Mouse (Mus musculus): ENCODE data around the gene Sidt2.
A peak's percentile ranks its signal among the peaks of the same experiment; 100 is the strongest.

Gene Sidt2

GRCm38 (mm10) chr9:45955107-45955963, at the start of gene Sidt2:
TSS of gene Sidt2 (minus strand) at chr9:45955258.
- DNase-seq (ENCODE audit: low spot score), result peak; percentile 82

GRCm38 (mm10) chr9:46004529-46004928, 49.5 kb upstream of the Sidt2 start:
- DNase-seq (ENCODE audit: low spot score), result no peak

DNA sequence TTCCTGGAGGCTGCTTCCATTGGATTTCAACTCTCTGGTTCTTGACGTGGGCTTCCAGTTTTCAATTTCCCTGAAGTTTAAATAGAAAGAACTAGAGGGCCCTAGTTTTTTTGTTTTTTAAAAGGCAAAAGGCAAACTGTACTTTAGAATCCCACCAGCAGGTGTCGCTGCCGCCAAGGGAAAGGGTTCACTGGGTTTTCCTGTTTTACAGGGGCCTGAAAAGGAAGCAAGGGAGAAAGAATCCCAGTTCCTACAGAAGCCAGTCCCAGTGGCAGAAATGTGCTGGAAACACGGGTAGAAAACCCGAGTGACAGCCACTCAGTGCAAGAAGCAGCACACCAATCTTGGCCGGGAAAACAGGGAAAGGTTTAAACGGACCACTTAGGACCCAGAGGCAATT, 48.7 kb upstream of the Sidt2 start:
- no peak for DNase-seq (ENCODE audit: low spot score)

- DNase-seq (ENCODE audit: low spot score), result no peak
Observed at GRCm38 (mm10) chr9:45999009-45999408, 44.0 kb upstream of the Sidt2 start.

DNA sequence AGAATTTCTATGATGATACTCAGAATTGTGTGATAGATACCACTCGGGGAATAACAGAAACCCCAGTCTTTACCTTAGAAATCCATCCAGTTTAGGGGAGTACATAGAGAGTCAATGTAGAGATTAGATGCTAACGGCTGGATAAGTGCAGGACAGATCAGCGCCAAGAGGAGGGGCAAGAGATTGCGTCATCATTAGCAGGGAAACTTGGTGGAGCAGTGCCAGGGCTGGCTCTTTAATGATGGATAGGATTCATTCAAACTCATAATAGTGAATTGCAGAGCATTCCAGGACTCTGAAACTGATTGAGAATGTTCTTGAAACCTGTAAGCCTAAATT, 30.1 kb upstream of the Sidt2 start:
- DNase-seq (ENCODE audit: low spot score), result peak; percentile 31

DNA sequence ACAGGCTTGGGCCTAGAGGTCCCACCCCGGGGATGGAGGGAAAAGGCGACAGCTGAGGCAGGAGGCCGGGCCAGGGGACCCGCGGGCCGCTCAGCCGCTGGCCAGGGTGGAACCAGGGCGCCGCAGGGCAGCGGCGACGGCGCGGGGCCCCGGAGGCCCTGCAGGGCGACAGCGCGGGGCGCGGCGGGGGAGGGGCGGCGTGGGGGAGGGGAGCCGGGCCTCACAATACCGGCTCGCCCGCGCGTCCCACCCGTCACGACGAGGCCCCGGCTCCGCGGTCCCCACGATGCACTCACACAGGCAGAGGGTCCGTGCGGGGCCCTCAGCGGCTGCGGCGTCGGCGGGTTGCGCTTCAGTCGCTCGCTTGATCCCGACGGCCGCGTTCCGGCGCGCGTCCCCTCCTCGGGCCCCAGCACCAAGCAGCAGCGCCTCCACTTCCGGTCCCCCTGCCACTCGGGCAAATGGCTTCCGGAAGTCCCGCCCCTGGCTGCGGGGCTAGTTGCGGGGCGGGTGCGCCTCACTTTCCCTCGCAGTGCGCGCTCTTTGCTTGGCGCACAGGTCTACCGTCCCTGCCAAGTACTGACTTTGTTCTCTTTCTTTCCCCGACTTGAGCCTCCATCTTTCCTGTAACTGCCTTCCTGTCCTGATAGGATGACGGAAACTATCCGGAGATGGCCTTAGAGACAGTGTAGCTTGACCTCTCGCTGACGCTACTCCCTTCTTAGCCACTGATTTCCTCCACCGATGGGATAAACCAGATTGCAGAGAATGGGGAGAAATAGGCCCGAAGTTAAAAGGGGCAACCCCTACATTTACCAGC, 29.6 kb upstream of the Sidt2 start:
- peak; percentile 83 for DNase-seq (ENCODE audit: low spot score)

DNA sequence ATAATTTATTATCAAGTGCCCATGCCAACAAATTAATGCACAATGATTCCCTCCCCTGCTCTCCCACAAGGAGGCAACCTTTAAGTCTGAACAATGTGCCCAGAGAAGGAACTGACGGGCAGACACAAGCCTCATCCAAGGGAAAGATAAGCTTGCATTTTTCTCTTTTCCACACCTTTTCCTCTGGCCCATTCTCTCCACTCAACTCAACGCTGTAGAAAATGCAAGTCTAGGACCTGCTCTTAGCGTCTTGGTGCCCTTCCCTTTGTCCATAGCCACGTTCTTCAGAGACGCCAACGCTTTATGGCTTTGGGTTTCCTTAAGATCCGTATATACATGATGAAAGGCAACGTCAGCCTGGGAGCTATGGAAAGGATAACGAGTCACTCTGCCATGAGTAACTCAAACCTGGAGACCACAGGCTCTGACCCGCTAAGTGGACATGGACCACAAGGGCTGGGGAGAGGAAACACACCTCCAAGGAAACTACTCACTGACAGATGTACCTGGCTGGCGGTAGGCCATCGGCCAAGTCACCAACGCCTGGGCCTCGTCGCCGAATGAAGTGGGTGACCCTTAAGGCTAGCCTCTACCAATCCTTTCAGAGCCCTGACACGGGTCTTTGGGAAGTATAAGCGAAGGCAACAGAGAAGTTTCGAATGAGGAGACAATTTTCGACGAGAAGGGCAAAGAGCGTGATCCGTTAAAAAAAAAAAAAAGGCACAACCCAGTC, 28.8 kb upstream of the Sidt2 start:
- no peak for DNase-seq (ENCODE audit: low spot score)

GRCm38 (mm10) chr9:45981331-45981730, 26.3 kb upstream of the Sidt2 start:
- DNase-seq (ENCODE audit: low spot score), result no peak

GRCm38 (mm10) chr9:45980611-45981010, 25.6 kb upstream of the Sidt2 start:
- no peak for DNase-seq (ENCODE audit: low spot score)

DNA sequence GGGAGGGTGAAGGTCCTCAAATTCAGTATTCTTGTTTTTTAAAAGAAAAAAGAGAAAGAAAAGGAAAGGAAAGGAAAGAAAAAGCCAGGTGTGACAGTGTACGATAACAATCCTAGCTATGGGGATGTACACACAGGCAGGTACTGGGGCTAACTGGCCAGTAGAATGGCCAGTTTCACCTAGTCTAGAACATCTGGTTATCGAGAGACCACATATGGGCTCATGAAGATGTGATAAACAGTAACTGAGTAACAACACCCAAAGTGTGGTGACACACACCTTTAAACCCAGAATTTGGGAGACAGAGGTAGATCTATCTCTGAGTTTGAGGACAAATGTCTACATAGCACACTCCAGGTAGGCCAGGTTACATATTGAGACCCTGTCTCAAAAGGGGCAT, 24.7 kb upstream of the Sidt2 start:
- no peak for DNase-seq (ENCODE audit: low spot score)

- no peak for DNase-seq (ENCODE audit: low spot score)
Observed at GRCm38 (mm10) chr9:45976884-45977283, 21.8 kb upstream of the Sidt2 start.

DNA sequence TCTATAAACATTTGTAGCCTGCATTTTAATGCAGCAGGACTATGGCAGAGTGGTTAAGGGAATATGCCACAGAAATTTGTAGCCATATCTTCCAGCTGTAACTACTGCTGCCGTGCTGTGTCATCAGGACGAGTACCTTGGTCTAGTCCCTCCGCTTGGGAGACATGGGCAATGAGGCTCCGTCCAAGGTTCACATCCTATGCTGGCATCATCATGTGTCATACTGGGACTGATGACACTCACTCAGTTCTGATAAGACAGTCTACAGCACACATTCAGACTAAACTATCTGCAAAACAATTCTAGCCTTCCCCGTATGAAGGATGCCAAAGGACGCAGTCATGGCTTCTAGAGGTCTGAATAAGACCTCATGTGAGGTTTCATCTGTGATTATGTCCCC, 8.5 kb upstream of the Sidt2 start:
- DNase-seq (ENCODE audit: low spot score), result no peak

DNA sequence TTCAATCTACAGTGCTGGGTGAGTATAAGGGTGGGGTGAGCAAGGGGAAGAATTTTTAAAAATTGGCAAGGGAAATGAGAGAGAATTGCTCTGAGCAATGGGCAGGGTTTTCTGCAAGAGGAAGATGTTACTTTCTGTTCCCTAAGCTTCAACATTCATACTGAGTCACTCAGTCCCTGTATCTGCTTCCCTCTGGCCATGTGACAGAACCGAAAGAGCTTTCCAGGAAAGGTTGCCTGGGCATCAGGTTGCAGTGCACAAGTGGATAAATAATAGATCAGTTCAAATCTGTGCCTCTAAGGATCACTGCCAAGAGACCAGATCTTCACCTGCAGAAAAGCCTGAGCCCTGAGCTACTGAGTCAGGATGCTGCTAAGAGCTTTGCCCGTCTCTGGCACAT, 6.8 kb upstream of the Sidt2 start:
- DNase-seq (ENCODE audit: low spot score), result no peak

GRCm38 (mm10) chr9:45959661-45960060, 4.6 kb upstream of the Sidt2 start:
- DNase-seq (ENCODE audit: low spot score), result no peak

DNA sequence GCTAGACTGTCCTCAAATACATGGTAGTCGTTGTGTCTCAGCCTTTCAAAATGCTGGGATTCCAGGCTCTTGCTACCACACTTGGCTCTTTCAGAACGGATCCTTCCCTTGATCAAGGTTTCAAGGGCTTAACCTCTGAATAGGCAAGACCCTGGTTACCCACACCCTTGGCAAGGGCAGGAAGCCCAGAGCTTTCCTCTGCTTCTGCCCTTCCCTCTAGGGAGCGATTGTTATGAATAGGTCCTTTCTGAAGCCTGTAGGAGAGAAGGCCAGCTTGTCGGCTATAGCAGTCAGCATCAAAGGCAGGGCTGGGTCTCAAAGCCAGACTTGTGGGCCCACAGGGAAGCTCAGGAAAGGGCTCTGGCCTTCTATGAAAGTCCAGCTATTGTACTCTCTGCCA, 3.8 kb upstream of the Sidt2 start:
- no peak for DNase-seq (ENCODE audit: low spot score)

DNA sequence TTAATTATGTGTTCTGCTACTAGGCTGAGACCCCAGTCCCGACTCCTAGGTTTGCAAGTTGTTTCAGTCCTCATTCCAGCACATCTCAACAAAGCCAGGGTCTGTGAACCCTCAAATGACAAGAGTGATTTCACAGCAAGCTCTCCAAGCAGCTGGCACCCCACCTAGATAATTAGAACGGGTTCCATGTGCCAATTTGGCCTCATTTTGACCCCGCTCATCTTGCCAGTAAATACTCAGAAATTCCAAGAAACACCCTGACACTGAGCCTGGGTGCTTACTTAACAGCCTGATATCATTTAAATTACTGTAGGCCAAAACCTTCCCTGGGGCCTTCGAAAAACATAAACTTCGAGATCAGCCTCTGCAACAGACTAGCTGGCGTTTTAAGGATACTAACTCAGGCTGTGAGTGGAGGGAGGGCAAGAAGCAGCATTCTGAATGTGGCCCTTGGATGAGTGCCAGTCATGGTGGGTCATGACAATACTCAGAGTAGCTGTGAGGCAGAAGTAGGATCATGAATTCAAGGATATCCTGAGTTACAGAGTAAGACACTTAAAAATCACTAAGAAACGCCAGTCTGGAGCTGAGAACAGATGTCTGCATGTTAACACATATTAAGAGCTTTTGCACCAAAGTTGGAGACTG, 3.1 kb upstream of the Sidt2 start:
- DNase-seq (ENCODE audit: low spot score), result no peak

DNA sequence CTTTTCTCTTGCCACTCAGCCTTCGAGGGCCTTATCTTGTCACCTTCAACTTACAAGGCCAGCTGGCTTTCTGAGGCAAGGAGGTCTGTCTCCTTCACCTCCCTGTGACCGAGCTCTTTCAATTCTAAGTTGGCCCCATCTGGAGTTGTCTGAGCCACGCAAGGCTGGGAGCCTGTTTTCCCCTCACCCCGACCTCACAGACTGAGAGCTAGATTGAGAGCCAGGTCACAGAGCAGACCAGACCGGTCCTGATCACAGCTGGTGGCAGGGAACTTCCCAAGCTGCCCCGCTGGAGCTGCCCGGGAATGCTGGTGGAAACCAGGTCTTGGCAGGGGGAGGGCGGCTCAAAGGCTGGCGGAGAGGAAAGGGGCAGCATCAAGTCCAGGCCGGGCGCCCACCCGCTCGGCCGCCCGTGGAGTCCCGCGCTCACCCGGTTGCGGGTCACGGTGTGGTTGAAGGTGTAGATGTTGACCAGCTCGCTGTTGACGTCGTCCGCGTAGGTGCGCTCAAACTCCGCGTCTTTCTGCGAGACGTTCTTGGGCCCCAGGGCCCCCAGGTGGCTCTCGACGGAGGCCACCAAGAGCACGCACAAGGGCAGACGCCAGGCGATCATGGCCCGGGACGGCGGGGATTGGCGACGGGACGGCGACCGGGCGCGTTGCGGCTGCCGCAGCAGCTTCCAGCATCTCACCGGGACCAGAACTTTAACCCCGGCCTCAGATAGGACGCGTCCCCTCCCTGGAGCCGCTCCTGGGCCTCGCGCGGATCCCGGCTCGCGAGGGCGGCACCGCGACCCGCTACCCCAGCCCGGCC, 558 bp downstream of the Sidt2 start:
- peak; percentile 68 for DNase-seq (ENCODE audit: low spot score)

DNA sequence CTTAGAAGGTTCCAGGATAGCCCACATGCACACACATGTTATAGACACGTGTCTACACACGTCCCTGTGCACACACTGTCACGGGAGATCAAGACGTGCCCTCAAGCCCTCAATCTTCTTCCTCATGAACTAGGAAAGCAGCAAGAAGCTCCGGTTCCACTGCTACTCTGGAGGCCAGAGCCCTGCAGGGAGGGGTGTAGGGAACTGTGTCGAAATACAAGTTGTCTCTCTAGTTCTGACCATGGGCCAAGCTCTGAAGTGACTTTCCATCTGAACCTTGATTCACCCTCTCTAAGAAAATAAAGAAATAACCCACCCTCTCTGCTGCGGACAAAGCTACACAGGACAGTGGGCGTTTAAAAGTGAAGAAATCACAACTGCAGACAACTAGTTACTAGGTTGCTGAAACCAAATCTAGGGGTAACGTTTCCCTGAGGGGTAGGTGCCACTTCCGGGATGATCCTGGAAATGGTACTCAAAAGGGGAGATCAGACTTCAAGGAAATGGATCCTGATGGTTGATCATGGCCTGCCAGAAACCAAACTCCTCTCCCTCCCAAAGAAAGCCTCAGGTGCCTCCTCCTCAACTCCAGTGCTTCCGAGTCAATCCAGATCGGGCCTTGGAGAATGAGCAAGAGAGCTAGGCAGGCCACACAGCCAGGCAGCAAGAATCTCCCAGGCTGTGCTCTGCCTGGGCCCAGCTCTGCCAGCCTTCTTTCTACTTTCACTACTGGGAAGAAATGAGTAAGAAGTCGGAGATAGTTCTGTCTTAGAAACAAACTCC, 1.4 kb downstream of the Sidt2 start:
- DNase-seq (ENCODE audit: low spot score), result no peak

DNA sequence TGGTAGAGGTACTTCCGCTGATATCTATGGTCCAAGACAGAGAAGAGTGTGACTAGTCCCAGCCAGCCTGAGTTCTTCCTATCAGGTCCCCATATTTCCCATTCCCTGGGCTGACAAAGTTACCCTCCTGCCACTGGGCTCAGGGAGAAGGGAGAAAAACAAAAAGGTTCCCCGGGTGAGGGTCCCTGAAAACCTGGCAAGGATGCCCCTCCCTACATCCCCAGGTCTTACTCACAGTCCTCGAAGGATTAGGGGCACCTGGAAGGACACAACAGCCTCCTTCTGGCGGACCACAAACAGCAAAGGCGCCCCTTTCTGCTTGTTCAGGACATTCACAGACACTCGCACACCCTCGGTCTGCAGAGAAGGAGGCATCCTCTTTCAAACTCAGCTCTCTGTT, 2.2 kb downstream of the Sidt2 start:
- DNase-seq (ENCODE audit: low spot score), result no peak

GRCm38 (mm10) chr9:45952057-45952456, 3.0 kb downstream of the Sidt2 start:
- no peak for DNase-seq (ENCODE audit: low spot score)

DNA sequence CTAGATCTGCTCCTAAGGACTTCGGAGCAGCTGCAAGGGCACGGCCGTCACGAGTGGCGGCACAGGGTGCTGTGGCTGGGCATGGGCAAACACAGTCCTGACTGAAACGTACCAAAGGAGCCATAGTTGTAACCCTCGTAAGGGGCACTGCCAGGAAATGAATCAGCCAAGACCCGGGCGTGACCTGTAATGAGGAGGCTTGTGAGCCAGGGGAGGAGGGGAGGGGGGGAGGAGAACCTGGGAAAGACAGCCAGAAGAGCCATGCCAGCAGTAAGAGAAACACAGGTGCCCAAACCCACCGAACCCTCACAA, 8.2 kb downstream of the Sidt2 start:
- DNase-seq (ENCODE audit: low spot score), result no peak

Measured in ovary, adult 18-20 months (tissue).